Mouse (Mus musculus): ENCODE data around the gene Slc43a3.
"Not testable (repeated sequence)": the region's sequence is repeated elsewhere in the genome, so short reads cannot be mapped to it uniquely, and the experiment has no call there.

Gene Slc43a3

GRCm38 (mm10) chr2:84936474-84937429, at the start of gene Slc43a3:
Gene Slc43a3 (plus strand): TSS chr2:84936579.
- DNase-seq (ENCODE audit: low spot score in 2 of 2), result peak; percentile 27 to 32

GRCm38 (mm10) chr2:84886821-84887281, 49.5 kb upstream of the Slc43a3 start:
- DNase-seq (ENCODE audit: low spot score in 2 of 2), result peak in 1 of 2 experiments; percentile 46

DNA sequence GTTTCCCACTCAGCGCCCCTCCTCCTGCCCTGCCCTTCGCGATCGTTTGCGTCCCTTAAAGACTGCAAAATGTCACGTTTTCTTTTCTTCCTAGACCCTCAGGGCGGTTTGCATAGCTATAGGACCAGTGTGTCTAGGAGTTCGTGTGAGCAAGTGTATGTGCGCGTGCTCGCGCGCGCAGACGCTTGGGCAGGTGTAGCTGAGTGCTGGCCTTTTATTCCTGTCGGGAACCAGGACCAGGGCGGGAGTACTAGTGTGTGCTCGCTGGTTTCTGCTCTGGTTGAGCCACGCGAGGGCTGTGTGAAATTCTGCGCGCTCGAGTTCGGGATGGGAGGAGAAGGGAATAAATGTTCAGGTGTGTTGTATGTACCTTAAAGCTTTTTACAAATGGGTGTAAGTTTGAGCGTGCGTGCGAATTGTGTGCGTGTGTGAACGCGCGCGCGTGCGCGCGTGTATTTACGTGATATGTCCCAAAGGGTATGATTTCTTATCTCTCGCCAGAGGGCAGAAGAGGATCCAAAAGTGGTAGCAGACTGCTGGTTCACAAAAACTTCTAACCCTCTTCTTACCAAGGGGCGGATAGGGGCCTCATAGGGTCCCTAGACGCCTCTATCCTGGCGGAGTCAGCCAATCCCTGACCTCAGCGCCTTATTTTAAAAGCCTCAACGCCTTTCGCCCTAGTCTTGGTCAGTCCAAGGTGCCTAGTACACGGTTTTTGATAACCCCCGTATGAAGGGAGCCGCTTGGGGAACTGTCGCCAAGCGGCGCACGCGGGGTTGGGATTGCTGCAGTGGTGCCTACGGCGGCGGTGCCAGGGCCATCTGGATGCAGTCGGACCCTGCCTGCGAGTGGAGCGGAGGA, 48.7 kb upstream of the Slc43a3 start:
- DNase-seq (ENCODE audit: low spot score in 2 of 2), result peak in 1 of 2 experiments; percentile 39

DNA sequence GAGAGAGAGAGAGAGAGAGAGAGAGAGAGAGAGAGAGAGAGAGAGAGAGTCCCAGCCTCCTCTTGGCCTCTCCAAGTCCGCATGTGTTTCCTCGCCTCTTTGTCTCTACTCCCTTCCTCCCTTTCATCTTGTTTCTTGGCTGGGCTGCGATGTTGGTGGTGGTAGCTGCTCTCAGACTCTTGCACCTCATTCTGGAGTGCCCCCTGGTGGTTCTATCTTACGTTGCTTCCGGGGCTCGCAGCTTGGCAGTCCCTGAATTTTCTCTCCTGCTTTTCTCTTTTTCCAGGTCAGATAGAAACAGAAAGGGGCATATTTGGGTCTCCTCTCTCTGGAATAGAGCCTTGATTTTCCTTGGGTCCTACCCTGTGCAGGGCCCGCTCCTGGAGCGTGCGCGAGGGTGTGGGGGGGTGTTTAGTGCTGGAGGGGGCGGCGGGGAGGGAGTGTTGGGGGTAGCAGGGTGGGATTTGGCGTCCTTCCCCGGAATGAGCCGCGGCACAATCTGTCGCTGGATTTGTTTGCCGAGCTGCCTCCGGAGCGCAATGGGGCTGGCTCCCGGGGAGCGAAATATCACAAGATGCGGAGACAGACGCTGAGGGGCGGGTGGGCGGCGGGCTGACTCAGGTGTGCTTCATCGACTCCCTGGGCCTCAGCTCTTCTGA, 47.6 kb upstream of the Slc43a3 start:
- peak in 1 of 2 experiments; percentile 80 for DNase-seq (ENCODE audit: low spot score in 2 of 2)

- peak in 1 of 2 experiments; percentile 9 for DNase-seq (ENCODE audit: low spot score in 2 of 2)
These were observed 46.9 kb upstream of the Slc43a3 start for GRCm38 (mm10) chr2:84889316-84890044.

GRCm38 (mm10) chr2:84890045-84890340, 46.4 kb upstream of the Slc43a3 start:
- peak in 1 of 2 experiments; percentile 85 for DNase-seq (ENCODE audit: low spot score in 2 of 2)

DNA sequence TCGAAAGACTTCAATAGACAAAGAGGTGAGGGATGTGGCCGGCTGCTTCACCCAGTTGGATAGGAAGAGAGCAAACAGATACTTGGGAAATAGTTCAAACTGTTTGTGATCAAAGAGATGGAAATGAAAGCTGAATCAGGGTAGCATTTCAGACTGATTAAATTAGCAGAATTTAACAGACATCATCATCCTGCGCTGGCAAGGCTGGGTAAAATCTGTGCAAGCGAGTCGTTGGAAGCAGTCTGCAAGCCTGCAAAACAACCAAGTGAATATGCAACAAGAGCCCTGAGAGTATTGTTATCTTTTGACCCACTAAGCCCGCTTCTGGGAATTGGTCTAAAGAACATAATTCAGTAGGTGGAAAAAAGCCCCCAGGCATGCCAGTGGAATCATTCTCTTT, 43.0 kb upstream of the Slc43a3 start:
- DNase-seq (ENCODE audit: low spot score in 2 of 2), result no peak

- DNase-seq (ENCODE audit: low spot score in 2 of 2), result no peak
These were observed 40.7 kb upstream of the Slc43a3 start for GRCm38 (mm10) chr2:84895495-84896198.

- DNase-seq (ENCODE audit: low spot score in 2 of 2), result not testable (repeated sequence)
These were observed 39.7 kb upstream of the Slc43a3 start for GRCm38 (mm10) chr2:84896686-84897085.

GRCm38 (mm10) chr2:84912722-84913121, 23.7 kb upstream of the Slc43a3 start:
- no peak for DNase-seq (ENCODE audit: low spot score in 2 of 2)

GRCm38 (mm10) chr2:84913881-84914280, 22.5 kb upstream of the Slc43a3 start:
- no peak for DNase-seq (ENCODE audit: low spot score in 2 of 2)

DNA sequence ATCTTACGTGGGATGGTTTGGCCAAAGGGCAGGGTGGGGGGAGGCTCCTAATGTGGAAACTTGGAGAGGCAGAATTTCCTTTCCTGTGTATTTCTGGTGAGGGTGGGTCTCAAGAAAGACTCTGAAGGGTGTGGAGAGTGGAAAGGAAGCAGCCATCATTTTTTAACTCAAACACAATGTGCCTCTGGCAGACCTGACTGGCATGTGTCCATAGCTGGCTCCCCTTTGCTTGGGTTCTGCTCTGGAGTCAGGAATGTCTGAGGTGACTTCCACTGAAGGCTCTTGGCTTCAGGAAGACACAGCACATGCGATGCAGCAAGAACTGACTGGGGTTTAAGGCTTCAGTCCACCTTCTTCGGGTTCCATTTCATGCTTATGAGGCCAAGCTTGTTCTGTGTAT, 21.0 kb upstream of the Slc43a3 start:
- DNase-seq (ENCODE audit: low spot score in 2 of 2), result no peak

DNA sequence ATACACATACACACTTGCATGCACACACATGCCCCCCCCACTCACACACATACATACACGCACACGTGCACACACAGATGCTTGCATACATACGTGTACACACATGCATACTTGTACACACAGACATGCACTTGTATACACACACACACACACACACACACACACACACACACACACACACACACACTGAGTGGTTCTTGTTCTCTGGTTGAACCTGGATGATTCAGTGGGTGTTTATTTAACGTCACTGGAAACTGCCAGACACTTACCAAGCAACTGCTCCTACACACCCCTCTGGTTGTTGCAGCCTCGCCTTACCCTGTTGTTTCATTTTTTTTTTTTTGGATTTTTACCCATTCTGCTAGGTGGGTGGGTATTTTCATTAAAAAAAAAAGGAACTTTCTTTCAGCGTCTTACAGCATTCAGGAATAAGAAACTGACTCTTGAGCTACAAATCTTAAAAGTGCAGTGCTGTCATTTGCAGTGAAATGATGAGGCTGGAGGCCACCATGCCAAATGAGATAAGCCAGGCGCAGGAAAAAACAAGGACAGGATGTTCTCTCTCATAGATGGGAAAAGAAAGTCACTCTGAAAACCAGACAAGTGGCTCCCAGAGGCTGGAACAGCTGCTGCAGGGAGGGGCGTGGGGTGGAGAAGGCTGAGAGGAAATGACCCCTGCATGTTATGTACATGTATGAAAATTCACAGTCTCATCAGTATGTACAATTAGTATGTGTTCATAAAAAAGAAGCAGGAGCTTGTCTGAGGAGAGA, 19.6 kb upstream of the Slc43a3 start:
- no peak for DNase-seq (ENCODE audit: low spot score in 2 of 2)

GRCm38 (mm10) chr2:84918188-84918587, 18.2 kb upstream of the Slc43a3 start:
- DNase-seq (ENCODE audit: low spot score in 2 of 2), result no peak

DNA sequence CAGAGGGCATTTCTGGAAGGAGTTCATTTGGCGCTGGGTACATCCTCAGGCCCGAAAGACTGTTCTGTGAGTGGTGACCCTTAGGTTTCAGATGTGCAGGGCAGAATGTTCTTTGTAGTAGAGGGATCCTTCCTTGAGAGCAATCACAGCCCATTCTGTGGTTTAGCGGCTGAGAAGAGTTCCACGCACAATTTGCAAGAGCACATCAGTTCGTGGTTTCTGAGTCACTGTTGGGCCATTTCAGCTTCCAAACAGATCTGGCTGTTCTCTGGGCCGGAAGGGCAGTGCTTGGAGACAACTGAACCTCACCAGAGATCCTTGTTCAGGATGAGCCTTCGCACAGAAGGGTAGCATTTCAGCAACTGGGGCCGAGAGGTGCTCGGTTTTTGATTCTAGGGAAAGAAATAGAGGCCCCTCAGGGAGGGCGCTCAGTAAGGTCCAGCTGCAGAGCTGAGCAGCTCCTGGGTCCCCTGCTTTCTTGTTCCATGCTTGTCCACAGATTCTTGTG, 16.7 kb upstream of the Slc43a3 start:
- no peak for DNase-seq (ENCODE audit: low spot score in 2 of 2)

DNA sequence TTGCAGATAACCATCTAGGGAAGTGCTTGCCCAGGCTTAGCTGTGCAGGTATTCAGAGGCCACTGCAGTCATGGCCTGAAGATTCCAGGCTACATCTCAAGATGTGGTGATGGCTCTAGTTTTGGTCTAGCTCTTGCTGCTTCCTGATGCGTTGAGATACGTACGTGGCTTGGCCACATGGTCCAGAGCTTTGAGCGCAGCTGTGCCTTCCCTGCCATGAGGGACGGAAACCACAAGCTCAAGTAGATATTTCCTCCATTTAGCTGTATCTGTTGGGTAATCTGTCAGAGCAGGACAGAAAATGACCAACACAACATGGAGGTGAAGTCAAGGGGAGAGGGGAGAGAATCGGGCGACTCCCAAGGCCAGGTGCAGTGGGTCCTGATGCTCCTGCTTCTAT, 6.2 kb upstream of the Slc43a3 start:
- no peak for DNase-seq (ENCODE audit: low spot score in 2 of 2)

DNA sequence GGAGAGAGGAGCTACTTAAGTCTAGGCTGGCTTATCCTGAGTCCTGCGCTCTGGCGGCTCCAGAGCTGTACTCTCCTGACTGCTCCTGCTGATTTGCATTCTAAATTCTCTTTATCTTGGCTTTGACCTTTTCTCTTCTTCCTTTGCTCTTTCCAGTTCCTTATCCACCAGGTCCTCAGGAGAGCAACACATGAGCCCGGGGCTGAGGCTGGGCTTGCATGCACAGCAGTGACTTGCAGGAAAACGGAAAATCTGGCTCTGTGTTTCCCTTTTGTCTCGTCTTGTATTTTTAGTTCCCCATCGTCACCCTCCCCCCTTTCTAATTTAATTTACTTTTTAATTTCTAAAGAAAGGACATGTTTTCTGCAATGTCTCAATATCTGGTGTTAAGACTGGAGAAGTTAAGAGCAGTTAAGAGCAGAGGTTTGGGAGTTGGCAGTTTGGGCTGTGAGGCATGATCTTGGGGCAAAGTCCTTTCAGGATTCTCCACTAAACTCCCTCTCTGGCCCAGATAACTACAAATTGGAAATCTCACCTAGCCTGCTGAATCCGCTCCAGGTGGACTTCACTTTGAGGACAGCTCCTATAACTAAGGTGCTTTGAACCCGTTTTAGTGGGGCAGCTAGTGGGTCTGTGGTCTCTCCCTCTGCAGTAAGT, 2.3 kb upstream of the Slc43a3 start:
- DNase-seq (ENCODE audit: low spot score in 2 of 2), result no peak

GRCm38 (mm10) chr2:84934649-84935007, 1.8 kb upstream of the Slc43a3 start:
- no peak for DNase-seq (ENCODE audit: low spot score in 2 of 2)

DNA sequence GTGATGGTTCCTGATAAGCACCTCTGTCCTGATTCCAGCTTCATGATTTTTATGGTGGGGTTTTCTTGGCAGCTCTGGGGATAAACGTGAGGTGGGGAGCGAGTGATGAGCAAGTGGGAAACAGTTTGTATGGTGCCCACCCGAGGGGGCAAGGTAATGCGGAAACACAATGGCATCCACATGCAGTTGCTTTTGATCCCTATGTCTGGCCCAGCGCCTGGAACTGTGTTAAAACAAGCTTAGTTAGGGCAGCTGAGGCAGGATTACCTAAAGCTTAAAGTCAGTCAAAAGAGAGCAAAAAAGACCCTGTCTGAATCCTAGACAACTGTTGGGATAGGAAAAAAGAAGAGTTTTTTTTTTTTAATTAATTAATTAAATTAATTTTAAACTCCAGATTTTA, 1.3 kb upstream of the Slc43a3 start:
- DNase-seq (ENCODE audit: low spot score in 2 of 2), result no peak
